Mouse (Mus musculus): ENCODE results near the gene Cldn15. TPM values are rescaled to one million over a fixed set of nuclear protein-coding genes. Genes with fewer than 3 reads are reported as not detected.

The Cldn15 gene
- polyA plus RNA-seq, 1 experiment from 2014 or later, result 0.77 TPM

DNA sequence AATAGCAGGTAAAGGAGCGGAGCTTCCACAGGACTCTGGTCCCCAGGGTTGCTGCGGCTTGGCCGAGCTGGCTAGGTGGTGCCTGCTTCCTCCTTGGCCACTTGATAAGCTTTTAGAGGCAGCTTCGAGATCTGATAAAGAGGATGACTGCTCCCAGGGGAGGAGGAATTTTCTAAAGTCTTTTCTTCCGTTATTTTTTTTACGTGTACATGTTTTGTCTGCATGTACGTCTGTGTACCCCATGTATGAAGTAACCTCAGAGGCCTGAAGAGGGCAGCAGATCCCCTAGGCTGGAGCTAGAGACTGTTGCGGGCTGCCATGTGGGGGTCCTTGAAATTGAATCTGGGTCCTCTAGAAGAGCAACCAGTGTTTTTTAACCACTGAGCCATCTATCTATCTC, 14.6 kb downstream of the Cldn15 start:
- H3K4me3 ChIP-seq (ENCODE audit: low read depth, low read length), result no peak overlapping the region
- no peak overlapping the region for H3K9ac ChIP-seq (ENCODE audit: low read depth, low read length)
- H3K9me3 ChIP-seq (ENCODE audit: control insufficient read depth, low read length), result no peaks in the 10 kb centered on the region
- H3K27ac ChIP-seq (replicated peaks; ENCODE audit: low read depth, low read length), result no peak overlapping the region
- 87% methylated on average over 8 of the region's 8 CpGs for WGBS
- no peak overlapping the region for H3K4me2 ChIP-seq (ENCODE audit: low read depth, low read length)
- no peaks in the 10 kb centered on the region for H3K27me3 ChIP-seq (replicated peaks; ENCODE audit: control insufficient read depth, insufficient read depth, low read length)
- H3K36me3 ChIP-seq (ENCODE audit: control insufficient read depth, insufficient read depth, low read length), result peaks cover 35% of the 10 kb centered on the region
- no peak for DNase-seq (ENCODE audit: low spot score)
- peaks cover 1% of the 10 kb centered on the region; the same call in 1 of the 2 replicates for H3K4me1 ChIP-seq (ENCODE audit: control insufficient read depth, insufficient read depth, low read length)
- ATAC-seq (ENCODE audit: low read depth), result no peak

DNA sequence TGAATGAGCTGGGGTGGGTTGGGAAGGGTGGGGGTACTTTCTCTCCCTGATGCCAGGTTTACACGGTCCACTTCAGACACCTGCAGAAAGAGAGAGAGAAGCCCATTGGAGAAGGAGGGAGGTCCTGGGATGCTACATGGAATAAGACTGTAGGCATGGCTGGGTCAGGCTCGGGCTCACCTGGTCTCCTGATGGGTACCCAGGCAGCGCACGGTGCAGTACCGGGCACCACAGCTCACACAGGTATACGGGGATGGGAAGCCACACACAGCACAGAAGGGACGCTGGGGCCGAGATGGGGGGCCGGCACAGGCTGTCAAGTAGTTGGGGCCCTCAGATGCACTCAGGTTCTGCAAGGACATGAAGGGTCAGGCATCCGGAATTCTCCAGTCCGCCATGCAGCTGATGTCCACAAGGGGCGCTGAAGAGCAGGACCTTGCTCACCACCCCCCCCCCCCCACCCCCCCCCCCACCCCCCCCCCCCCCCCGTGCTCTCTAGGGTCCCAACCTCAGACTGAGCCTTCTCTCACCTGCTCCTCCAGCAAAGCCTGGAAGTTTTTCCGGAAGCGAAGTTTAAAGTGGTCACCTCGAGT, 16.0 kb downstream of the Cldn15 start:
- Histone ChIP-seq H3K27me3 (replicated peaks; ENCODE audit: control insufficient read depth, insufficient read depth, low read length) (no peaks in the 10 kb centered on the region), H3K9me3 (ENCODE audit: control insufficient read depth, low read length) (no peaks in the 10 kb centered on the region), H3K4me1 (ENCODE audit: control insufficient read depth, insufficient read depth, low read length) (peaks cover 7% of the 10 kb centered on the region), H3K4me2 (ENCODE audit: low read depth, low read length) (no peak overlapping the region), H3K4me3 (ENCODE audit: low read depth, low read length) (no peak overlapping the region), H3K27ac (replicated peaks; ENCODE audit: low read depth, low read length) (no peak overlapping the region), H3K36me3 (ENCODE audit: control insufficient read depth, insufficient read depth, low read length) (peaks cover 35% of the 10 kb centered on the region), H3K9ac (ENCODE audit: low read depth, low read length) (no peak overlapping the region)
- WGBS, result 55% methylated on average over 11 of the region's 16 CpGs
- DNase-seq (ENCODE audit: low spot score) (no peak), ATAC-seq (ENCODE audit: low read depth) (no peak)

- WGBS, result 54% methylated on average over 14 of the region's 14 CpGs
- DNase-seq (ENCODE audit: low spot score), result no peak
- no peaks in the 10 kb centered on the region for H3K9me3 ChIP-seq (ENCODE audit: control insufficient read depth, low read length)
Observed at GRCm38 (mm10) chr5:136984828-136985227, 18.4 kb downstream of the Cldn15 start.

DNA sequence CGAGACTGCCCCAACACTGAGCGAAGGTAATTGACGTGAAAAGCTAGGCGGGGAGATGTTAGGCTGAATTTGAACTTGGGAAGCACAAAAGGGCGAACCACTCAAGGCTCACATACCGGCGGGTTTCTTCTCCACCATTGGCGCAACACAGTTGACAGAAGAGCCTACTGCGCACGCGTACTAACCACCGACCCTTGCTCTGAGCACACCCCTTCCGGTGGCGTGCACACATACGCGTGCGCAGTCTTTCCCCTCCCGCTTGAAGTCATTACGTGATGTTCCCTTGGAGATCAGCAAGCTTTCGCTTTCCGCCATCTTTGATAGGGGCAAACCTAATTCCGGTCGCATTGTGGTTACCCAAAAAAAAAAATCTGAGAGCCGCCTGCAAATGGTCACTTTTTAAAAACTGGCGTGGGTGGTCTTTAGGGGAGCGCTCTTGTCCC, 20.3 kb downstream of the Cldn15 start, which contains the start of gene Plod3:
TSS of gene Plod3 (plus strand) at position 325 of the 443 bp plus-strand sequence.
- Histone ChIP-seq H3K27me3 (replicated peaks; ENCODE audit: control insufficient read depth, insufficient read depth, low read length) (no peaks in the 10 kb centered on the region), H3K4me3 (ENCODE audit: low read depth, low read length) (peak within 1 kb of the TSS; percentile 72), H3K27ac (replicated peaks; ENCODE audit: low read depth, low read length) (peak within 1 kb of the TSS; percentile 98), H3K9ac (ENCODE audit: low read depth, low read length) (peak within 1 kb of the TSS; percentile 88), H3K4me1 (ENCODE audit: control insufficient read depth, insufficient read depth, low read length) (peaks cover 13% of the 10 kb centered on the region), H3K9me3 (ENCODE audit: control insufficient read depth, low read length) (no peaks in the 10 kb centered on the region), H3K4me2 (ENCODE audit: low read depth, low read length) (peak within 1 kb of the TSS; percentile 84), H3K36me3 (ENCODE audit: control insufficient read depth, insufficient read depth, low read length) (peaks cover 52% of the 10 kb centered on the region)
- 0% methylated on average over 26 of the region's 26 CpGs for WGBS
- ATAC-seq (ENCODE audit: low read depth), result peak; percentile 93
- peak; percentile 100 for DNase-seq (ENCODE audit: low spot score)

More at GRCm38 (mm10) chr5:136984828-136985227, 18.4 kb downstream of the Cldn15 start:
- no peak overlapping the region for H3K27ac ChIP-seq (replicated peaks; ENCODE audit: low read depth, low read length)
- no peaks in the 10 kb centered on the region for H3K27me3 ChIP-seq (replicated peaks; ENCODE audit: control insufficient read depth, insufficient read depth, low read length)
- peaks cover 13% of the 10 kb centered on the region for H3K4me1 ChIP-seq (ENCODE audit: control insufficient read depth, insufficient read depth, low read length)
- H3K4me3 ChIP-seq (ENCODE audit: low read depth, low read length), result no peak overlapping the region
- ATAC-seq (ENCODE audit: low read depth), result no peak
- no peak overlapping the region for H3K4me2 ChIP-seq (ENCODE audit: low read depth, low read length)
- no peak overlapping the region for H3K9ac ChIP-seq (ENCODE audit: low read depth, low read length)
- peaks cover 45% of the 10 kb centered on the region for H3K36me3 ChIP-seq (ENCODE audit: control insufficient read depth, insufficient read depth, low read length)

- peak; percentile 90 for DNase-seq (ENCODE audit: low spot score)
- peak overlapping the region; percentile 98 for H3K27ac ChIP-seq (replicated peaks; ENCODE audit: low read depth, low read length)
- peak overlapping the region; percentile 84 for H3K4me2 ChIP-seq (ENCODE audit: low read depth, low read length)
- H3K36me3 ChIP-seq (ENCODE audit: control insufficient read depth, insufficient read depth, low read length), result peaks cover 52% of the 10 kb centered on the region
- H3K9me3 ChIP-seq (ENCODE audit: control insufficient read depth, low read length), result no peaks in the 10 kb centered on the region
- H3K4me3 ChIP-seq (ENCODE audit: low read depth, low read length), result peak overlapping the region; percentile 72
- H3K27me3 ChIP-seq (replicated peaks; ENCODE audit: control insufficient read depth, insufficient read depth, low read length), result no peaks in the 10 kb centered on the region
- peak; percentile 76 for ATAC-seq (ENCODE audit: low read depth)
- peak overlapping the region; percentile 88 for H3K9ac ChIP-seq (ENCODE audit: low read depth, low read length)
- 1% methylated on average over 47 of the region's 67 CpGs for WGBS
- H3K4me1 ChIP-seq (ENCODE audit: control insufficient read depth, insufficient read depth, low read length), result peaks cover 13% of the 10 kb centered on the region
Observed at GRCm38 (mm10) chr5:136987138-136987933, 20.9 kb downstream of the Cldn15 start.

GRCm38 (mm10) chr5:136987934-136988271, 21.5 kb downstream of the Cldn15 start, which contains the start of gene Znhit1:
TSS of gene Znhit1 (minus strand) at chr5:136988021.
- H3K9me3 ChIP-seq (ENCODE audit: control insufficient read depth, low read length), result no peaks in the 10 kb centered on the region
- peak within 1 kb of the TSS; percentile 72 for H3K4me3 ChIP-seq (ENCODE audit: low read depth, low read length)
- H3K36me3 ChIP-seq (ENCODE audit: control insufficient read depth, insufficient read depth, low read length), result peaks cover 57% of the 10 kb centered on the region
- peak within 1 kb of the TSS; percentile 98 for H3K27ac ChIP-seq (replicated peaks; ENCODE audit: low read depth, low read length)
- peak within 1 kb of the TSS; percentile 84 for H3K4me2 ChIP-seq (ENCODE audit: low read depth, low read length)
- 2% methylated on average over 11 of the region's 12 CpGs for WGBS
- peak within 1 kb of the TSS; percentile 88 for H3K9ac ChIP-seq (ENCODE audit: low read depth, low read length)
- peak; percentile 33 for DNase-seq (ENCODE audit: low spot score)
- H3K27me3 ChIP-seq (replicated peaks; ENCODE audit: control insufficient read depth, insufficient read depth, low read length), result no peaks in the 10 kb centered on the region
- no peak for ATAC-seq (ENCODE audit: low read depth)
- peaks cover 13% of the 10 kb centered on the region for H3K4me1 ChIP-seq (ENCODE audit: control insufficient read depth, insufficient read depth, low read length)

DNA sequence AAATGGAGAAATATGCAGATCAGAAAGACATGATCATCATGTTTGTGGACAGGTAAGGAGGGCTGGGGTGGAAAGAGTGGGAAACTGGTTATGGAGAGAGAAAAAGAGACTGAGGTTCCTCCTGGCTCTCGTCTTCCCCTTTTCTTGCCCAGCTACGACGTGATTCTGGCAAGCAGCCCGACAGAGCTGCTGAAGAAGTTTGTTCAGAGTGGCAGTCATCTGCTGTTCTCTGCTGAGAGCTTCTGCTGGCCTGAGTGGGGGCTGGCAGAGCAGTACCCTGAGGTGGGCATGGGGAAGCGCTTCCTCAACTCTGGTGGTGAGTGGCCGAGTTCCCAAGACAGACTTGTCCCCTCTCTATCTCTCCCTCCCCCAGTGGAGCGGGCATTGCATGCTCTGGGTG, 22.0 kb downstream of the Cldn15 start:
- H3K36me3 ChIP-seq (ENCODE audit: control insufficient read depth, insufficient read depth, low read length), result peaks cover 60% of the 10 kb centered on the region
- DNase-seq (ENCODE audit: low spot score) (no peak), ATAC-seq (ENCODE audit: low read depth) (no peak)
- peaks cover 13% of the 10 kb centered on the region for H3K4me1 ChIP-seq (ENCODE audit: control insufficient read depth, insufficient read depth, low read length)
- H3K27ac ChIP-seq (replicated peaks; ENCODE audit: low read depth, low read length), result no peak overlapping the region
- H3K27me3 ChIP-seq (replicated peaks; ENCODE audit: control insufficient read depth, insufficient read depth, low read length), result no peaks in the 10 kb centered on the region
- H3K9ac ChIP-seq (ENCODE audit: low read depth, low read length), result peak overlapping the region; percentile 88
- peak overlapping the region; percentile 84 for H3K4me2 ChIP-seq (ENCODE audit: low read depth, low read length)
- no peaks in the 10 kb centered on the region for H3K9me3 ChIP-seq (ENCODE audit: control insufficient read depth, low read length)
- H3K4me3 ChIP-seq (ENCODE audit: low read depth, low read length), result peak overlapping the region; percentile 72
- WGBS, result 47% methylated on average over 4 of the region's 7 CpGs

- no peak overlapping the region for H3K4me2 ChIP-seq (ENCODE audit: low read depth, low read length)
- ATAC-seq (ENCODE audit: low read depth), result no peak
- DNase-seq (ENCODE audit: low spot score), result no peak
- 85% methylated on average over 5 of the region's 6 CpGs for WGBS
- peaks cover 60% of the 10 kb centered on the region for H3K36me3 ChIP-seq (ENCODE audit: control insufficient read depth, insufficient read depth, low read length)
- H3K27me3 ChIP-seq (replicated peaks; ENCODE audit: control insufficient read depth, insufficient read depth, low read length), result no peaks in the 10 kb centered on the region
- H3K4me3 ChIP-seq (ENCODE audit: low read depth, low read length), result no peak overlapping the region
- no peak overlapping the region for H3K9ac ChIP-seq (ENCODE audit: low read depth, low read length)
- H3K27ac ChIP-seq (replicated peaks; ENCODE audit: low read depth, low read length), result no peak overlapping the region
- no peaks in the 10 kb centered on the region for H3K9me3 ChIP-seq (ENCODE audit: control insufficient read depth, low read length)
- H3K4me1 ChIP-seq (ENCODE audit: control insufficient read depth, insufficient read depth, low read length), result peaks cover 13% of the 10 kb centered on the region
Observed at GRCm38 (mm10) chr5:136989801-136990200, 23.4 kb downstream of the Cldn15 start.

Measured in embryonic facial prominence, embryonic 14.5 days (tissue).